Mouse (Mus musculus) limb, embryonic 11.5 days (tissue): ENCODE data around the gene Trappc6b. TPM values are rescaled to one million over a fixed set of nuclear protein-coding genes. Genes with fewer than 3 reads are reported as not detected.

Experiments used
- ATAC-seq: fragments of 200-750 bp; cut with Nextera tagmentation; 2 replicates; pipeline ENCODE4 v1.8.0; 2017; ENCODE audit warnings: low read depth; ENCODE audit not compliant: insufficient number of reproducible peaks, low FRiP score, low TSS enrichment
- DNase-seq: peaks from one replicate; pipeline ENCODE4 v3.0.0-alpha.2; 2015; ENCODE audit warnings: low spot score
- H3K27ac ChIP-seq: fragments of 300-500 bp; sonication (generic); replicated peaks from 2 replicates; pipeline ENCODE4 v1.5.1; 2014; ENCODE audit warnings: low read depth, mild to moderate bottlenecking, low read length
- H3K27me3 ChIP-seq: fragments of 300-500 bp; sonication (generic); 2 replicates; pipeline ENCODE4 v1.6.1; 2014; ENCODE audit warnings: mild to moderate bottlenecking, low read length, mixed read lengths; ENCODE audit not compliant: control insufficient read depth, insufficient read depth
- H3K36me3 ChIP-seq: fragments of 300-500 bp; sonication (generic); 2 replicates; pipeline ENCODE4 v1.6.1; 2014; ENCODE audit warnings: mild to moderate bottlenecking, low read length, moderate library complexity, mixed read lengths; ENCODE audit not compliant: control insufficient read depth, insufficient read depth
- H3K4me1 ChIP-seq: fragments of 300-500 bp; sonication (generic); 2 replicates; pipeline ENCODE4 v1.6.1; 2014; ENCODE audit warnings: low read length, mixed read lengths; ENCODE audit not compliant: control insufficient read depth, insufficient read depth
- H3K4me2 ChIP-seq: fragments of 300-500 bp; sonication (generic); 2 replicates; pipeline ENCODE4 v1.6.1; 2014; ENCODE audit warnings: low read depth, mild to moderate bottlenecking, moderate library complexity; ENCODE audit not compliant: severe bottlenecking
- H3K4me3 ChIP-seq: fragments of 300-500 bp; sonication (generic); 2 replicates; pipeline ENCODE4 v1.5.1; 2014; ENCODE audit warnings: low read depth, low read length
- H3K9ac ChIP-seq: fragments of 300-500 bp; sonication (generic); 2 replicates; pipeline ENCODE4 v1.6.1; 2014; ENCODE audit warnings: mild to moderate bottlenecking, low read length
- H3K9me3 ChIP-seq: fragments of 300-500 bp; sonication (generic); 2 replicates; pipeline ENCODE4 v1.6.1; 2016; ENCODE audit warnings: low read length; ENCODE audit not compliant: control insufficient read depth
- WGBS: fragments of 180-500 bp; shearing (Covaris S2); extraction: QIAGEN DNeasy Blood & Tissue Kit; methylation state at CpG from one replicate; pipeline ENCODE4 v1.1.7; 2014; 5-methylcytosine and 5-hydroxymethylcytosine counted together
- polyA plus RNA-seq: library from polyadenylated mRNA; unstranded; fragments of >200 nt; fragmentation: Nextera tagmentation; extraction: Ambion mirVana; gene quantifications from 2 replicates; pipeline ENCODE4 v1.2.1, GENCODE M21; 2014

The Trappc6b gene
- polyA plus RNA-seq, 1 experiment from 2014 or later, result 49.8 TPM

- Histone ChIP-seq H3K36me3 (no peaks in the 10 kb centered on the region; the same call in 1 of the 2 replicates), H3K9ac (no peak overlapping the region), H3K27ac (no peak overlapping the region), H3K27me3 (no peaks in the 10 kb centered on the region), H3K4me3 (no peak overlapping the region), H3K4me2 (no peak overlapping the region), H3K4me1 (no peaks in the 10 kb centered on the region), H3K9me3 (no peaks in the 10 kb centered on the region)
- ATAC-seq (no peak), DNase-seq (no peak)
- 98% methylated on average over 3 of the region's 3 CpGs for WGBS
These were observed 8.8 kb downstream of the Trappc6b start for GRCm38 (mm10) chr12:59052470-59052869.

- H3K27ac ChIP-seq, result no peak overlapping the region
- peaks cover 4% of the 10 kb centered on the region; the same call in 1 of the 2 replicates for H3K36me3 ChIP-seq
- H3K9ac ChIP-seq, result no peak overlapping the region
- H3K9me3 ChIP-seq, result no peaks in the 10 kb centered on the region
- no peaks in the 10 kb centered on the region for H3K4me1 ChIP-seq
- no peak overlapping the region for H3K4me3 ChIP-seq
- WGBS, result 23% methylated on average over 7 of the region's 7 CpGs
- H3K4me2 ChIP-seq, result no peak overlapping the region
- ATAC-seq, result peak; percentile 71
- DNase-seq, result peak; percentile 25
- H3K27me3 ChIP-seq, result no peaks in the 10 kb centered on the region
These were observed 20.4 kb downstream of the Trappc6b start for GRCm38 (mm10) chr12:59040851-59041250.

GRCm38 (mm10) chr12:59039971-59040844 is 21.1 kb downstream of the Trappc6b start:
- 2% methylated on average over 23 of the region's 23 CpGs for WGBS
- Histone ChIP-seq H3K36me3 (peaks cover 2% of the 10 kb centered on the region; the same call in 1 of the 2 replicates), H3K27me3 (no peaks in the 10 kb centered on the region), H3K4me2 (0 out of 2 replicates have a peak overlapping the region, but pooled peaks have one; percentile 8), H3K4me3 (no peak overlapping the region), H3K4me1 (no peaks in the 10 kb centered on the region), H3K27ac (peak overlapping the region; percentile 87), H3K9me3 (no peaks in the 10 kb centered on the region), H3K9ac (no peak overlapping the region)
- DNase-seq (peak; percentile 76), ATAC-seq (peak; percentile 86)

- Histone ChIP-seq H3K9me3 (no peaks in the 10 kb centered on the region), H3K27me3 (no peaks in the 10 kb centered on the region), H3K27ac (peak overlapping the region; percentile 87; the same call in 1 of the 2 replicates), H3K4me2 (no peak overlapping the region), H3K4me3 (no peak overlapping the region), H3K9ac (no peak overlapping the region), H3K36me3 (peaks cover 1% of the 10 kb centered on the region; the same call in 1 of the 2 replicates), H3K4me1 (no peaks in the 10 kb centered on the region)
- 68% methylated on average over 10 of the region's 10 CpGs for whole genome bisulfite sequencing
- no peak for DNase-seq
- no peak; the same call in 1 of the 2 replicates for ATAC-seq
These were observed 21.9 kb downstream of the Trappc6b start for GRCm38 (mm10) chr12:59039162-59039970.

- H3K4me3 ChIP-seq, result no peak overlapping the region
- no peak overlapping the region for H3K4me2 ChIP-seq
- no peaks in the 10 kb centered on the region for H3K9me3 ChIP-seq
- H3K4me1 ChIP-seq, result no peaks in the 10 kb centered on the region
- ATAC-seq (no peak), DNase-seq (no peak)
- no peak overlapping the region for H3K9ac ChIP-seq
- H3K27me3 ChIP-seq, result no peaks in the 10 kb centered on the region
- H3K27ac ChIP-seq, result no peak overlapping the region
- H3K36me3 ChIP-seq, result peaks cover 7% of the 10 kb centered on the region
- WGBS, result 70% methylated on average over 5 of the region's 5 CpGs
These were observed 29.2 kb downstream of the Trappc6b start for GRCm38 (mm10) chr12:59032101-59032500.

- no peak overlapping the region for H3K27ac ChIP-seq
- H3K4me2 ChIP-seq, result no peak overlapping the region
- H3K36me3 ChIP-seq, result peaks cover 6% of the 10 kb centered on the region; the same call in 1 of the 2 replicates
- H3K27me3 ChIP-seq, result no peaks in the 10 kb centered on the region
- no peak for DNase-seq
- no peak overlapping the region for H3K4me3 ChIP-seq
- H3K4me1 ChIP-seq, result no peaks in the 10 kb centered on the region
- H3K9ac ChIP-seq, result no peak overlapping the region
- 86% methylated on average over 4 of the region's 4 CpGs for WGBS
- H3K9me3 ChIP-seq, result no peaks in the 10 kb centered on the region
- ATAC-seq, result no peak
These were observed 40.0 kb downstream of the Trappc6b start for GRCm38 (mm10) chr12:59021306-59021705.

GRCm38 (mm10) chr12:59019891-59020290 is 41.4 kb downstream of the Trappc6b start:
- WGBS, result 92% methylated on average over 2 of the region's 2 CpGs
- H3K9ac ChIP-seq, result no peak overlapping the region
- no peaks in the 10 kb centered on the region for H3K9me3 ChIP-seq
- no peak overlapping the region for H3K27ac ChIP-seq
- H3K4me3 ChIP-seq, result no peak overlapping the region
- no peaks in the 10 kb centered on the region for H3K4me1 ChIP-seq
- H3K27me3 ChIP-seq, result no peaks in the 10 kb centered on the region
- DNase-seq (no peak), ATAC-seq (no peak)
- H3K4me2 ChIP-seq, result no peak overlapping the region
- H3K36me3 ChIP-seq, result peaks cover 6% of the 10 kb centered on the region; the same call in 1 of the 2 replicates

- no peak for ATAC-seq
- no peak overlapping the region for H3K4me2 ChIP-seq
- H3K27ac ChIP-seq, result no peak overlapping the region
- H3K9me3 ChIP-seq, result no peaks in the 10 kb centered on the region
- H3K36me3 ChIP-seq, result peaks cover 6% of the 10 kb centered on the region; the same call in 1 of the 2 replicates
- DNase-seq, result no peak
- WGBS, result 83% methylated on average over 8 of the region's 8 CpGs
- H3K4me1 ChIP-seq, result no peaks in the 10 kb centered on the region
- H3K27me3 ChIP-seq, result no peaks in the 10 kb centered on the region
- no peak overlapping the region for H3K9ac ChIP-seq
- H3K4me3 ChIP-seq, result no peak overlapping the region
These were observed 43.3 kb downstream of the Trappc6b start for GRCm38 (mm10) chr12:59017970-59018369.
